In the genomic region with DNA sequence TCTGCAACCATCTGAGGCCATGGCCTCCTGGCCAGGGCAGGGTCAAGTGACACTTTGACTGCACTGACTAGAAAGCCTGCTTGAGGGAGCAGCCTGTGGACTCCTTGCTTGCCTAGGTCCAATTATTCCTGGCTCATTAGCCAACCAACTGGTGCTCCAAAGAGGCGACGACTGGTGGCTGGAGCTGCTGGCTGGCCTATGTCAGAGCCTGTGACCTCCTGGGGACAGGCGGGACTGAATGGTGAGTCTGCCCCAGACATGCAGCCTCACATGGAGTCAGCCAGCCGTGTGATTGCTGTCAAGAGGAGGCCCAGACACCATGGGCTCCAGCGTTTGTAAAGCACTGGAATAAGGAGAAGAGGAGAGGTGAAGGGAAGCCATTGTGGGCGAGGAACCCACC, we compare ENCODE assay signal across 18 mouse cellular contexts. TPM values are rescaled to one million over a fixed set of nuclear protein-coding genes. Genes with fewer than 3 reads are reported as not detected.
DNase-seq lines count a peak whose midpoint lies in the region; ATAC-seq lines count a peak whose summit lies in the region.
"Had no signal": no experiment of that assay in that cellular context is flagged by ENCODE, and none has a peak within 500 bp of the region (broad histone marks: within the 10 kb centered on the region; RNA-seq: fewer than 3 reads in every experiment).

No protein-coding gene starts in this region.

- no peak overlapping the region for H3K4me3 ChIP-seq in kidney, embryonic 14.5 days (ENCODE audit: low read length)
- no peak overlapping the region for H3K4me3 ChIP-seq in hindbrain, embryonic 16.5 days (ENCODE audit: low read length)
- H3K4me3 ChIP-seq: liver, embryonic 13.5 days; neural tube, embryonic 12.5 days had no signal

- peak; percentile 48 for DNase-seq in cerebellum, adult 11-12 months
- DNase-seq in cerebellum, adult 11 months: no peak
- no peak for DNase-seq in kidney, adult 18-20 months
- DNase-seq in cerebellum, adult 9-10 months: peak; percentile 58
- DNase-seq in frontal cortex, postnatal 10 days (ENCODE audit: low spot score in 2 of 2): no peak
- no peak for DNase-seq in gastrocnemius, postnatal 14 days
- DNase-seq: heart, adult 11 months; heart, postnatal 14 days; kidney, adult 11 months; liver, embryonic 13.5 days; spleen, adult 18-20 months; thymus, postnatal 36 days had no signal

- H3K27ac ChIP-seq in kidney, embryonic 14.5 days (ENCODE audit: low read depth, low read length): no peak overlapping the region
- no peak overlapping the region for H3K27ac ChIP-seq in hindbrain, embryonic 16.5 days (ENCODE audit: low read depth, low read length)
- H3K27ac ChIP-seq: liver, embryonic 13.5 days; neural tube, embryonic 12.5 days; stomach, postnatal 0 days had no signal

- H3K36me3 ChIP-seq in kidney, embryonic 14.5 days (ENCODE audit: control insufficient read depth, insufficient read depth, low read length): peaks cover 3% of the 10 kb centered on the region; the same call in 1 of the 2 replicates
- H3K36me3 ChIP-seq in hindbrain, embryonic 16.5 days (ENCODE audit: control insufficient read depth, insufficient read depth, low read length): peaks cover 4% of the 10 kb centered on the region; the same call in 1 of the 2 replicates
- H3K36me3 ChIP-seq: liver, embryonic 13.5 days; neural tube, embryonic 12.5 days had no signal

- no peak overlapping the region; the same call in 1 of the 2 replicates for H3K9ac ChIP-seq in kidney, embryonic 14.5 days (ENCODE audit: low read depth, low read length)
- H3K9ac ChIP-seq in hindbrain, embryonic 16.5 days (ENCODE audit: low read depth, low read length): no peak overlapping the region
- H3K9ac ChIP-seq: liver, embryonic 13.5 days; neural tube, embryonic 12.5 days had no signal

- no peaks in the 10 kb centered on the region for H3K27me3 ChIP-seq in kidney, embryonic 14.5 days (ENCODE audit: control insufficient read depth, insufficient read depth, low read length)
- H3K27me3 ChIP-seq in hindbrain, embryonic 16.5 days (replicated peaks; ENCODE audit: control insufficient read depth, insufficient read depth, low read length): no peaks in the 10 kb centered on the region
- H3K27me3 ChIP-seq: liver, embryonic 13.5 days; Patski had no signal

- intact Hi-C loops in gastrocnemius, postnatal 14 days (cut with DNase I; ENCODE audit: low total_unique reads): no loop called here

- 27% methylated on average over 6 of the region's 6 CpGs for WGBS in kidney, embryonic 14.5 days
- 24% methylated on average over 6 of the region's 6 CpGs for WGBS in hindbrain, embryonic 16.5 days

- ATAC-seq in kidney, embryonic 14.5 days (ENCODE audit: low FRiP score, low TSS enrichment): peak; percentile 44
- ATAC-seq in hindbrain, embryonic 16.5 days: peak; percentile 31; the same call in 1 of the 2 replicates
- ATAC-seq: lung, postnatal 0 days; Patski had no signal

- no peak overlapping the region for H3K4me2 ChIP-seq in kidney, embryonic 14.5 days (replicated peaks; ENCODE audit: low read depth, low read length)
- H3K4me2 ChIP-seq in hindbrain, embryonic 16.5 days (ENCODE audit: low read length): no peak overlapping the region
- H3K4me2 ChIP-seq: liver, embryonic 13.5 days; neural tube, embryonic 12.5 days had no signal

- no peaks in the 10 kb centered on the region for H3K9me3 ChIP-seq in kidney, embryonic 14.5 days (ENCODE audit: control insufficient read depth, low read length)
- H3K9me3 ChIP-seq in hindbrain, embryonic 16.5 days (ENCODE audit: control insufficient read depth, low read length): no peaks in the 10 kb centered on the region
- H3K9me3 ChIP-seq: liver, embryonic 13.5 days; neural tube, embryonic 12.5 days had no signal

- 0 out of 2 replicates have a peak, but pooled peaks cover 4% of the 10 kb centered on the region for H3K4me1 ChIP-seq in kidney, embryonic 14.5 days (ENCODE audit: control insufficient read depth, insufficient read depth, low read length)
- no peaks in the 10 kb centered on the region for H3K4me1 ChIP-seq in hindbrain, embryonic 16.5 days (ENCODE audit: control insufficient read depth, insufficient read depth, low read depth, low read length)
- H3K4me1 ChIP-seq: liver, embryonic 13.5 days had no signal

RNA-seq across cellular contexts. Expression of gene Camk1g, which starts 8.9 kb away (rescaled TPM):
- 10.2 and 13.4 TPM in 2 replicates for polyA plus RNA-seq in kidney, embryonic 14.5 days (2014; fragmentation: Nextera tagmentation; extraction: Ambion mirVana)
- 44.2 and 44.6 TPM in 2 replicates for polyA plus RNA-seq in hindbrain, embryonic 16.5 days (2015; fragmentation: Nextera tagmentation; extraction: Ambion mirVana)
- total RNA-seq in gastrocnemius, postnatal 14 days (2021): under 1 TPM; 0.18 to 0.33 TPM

Comparison
In these comparisons a context has a peak if more than half of its experiments do, and no peak if none do; other contexts are left out.
1. DNase-seq: peak in cerebellum, adult 11-12 months (single experiment) and cerebellum, adult 9-10 months (single experiment); none in cerebellum, adult 11 months (single experiment), kidney, adult 18-20 months (single experiment), frontal cortex, postnatal 10 days (0 of 2) and gastrocnemius, postnatal 14 days (single experiment).